Mouse (Mus musculus) kidney, adult 2 months (tissue): ENCODE data around the gene Zfp30. TPM values are rescaled to one million over a fixed set of nuclear protein-coding genes. Genes with fewer than 3 reads are reported as not detected.

Source experiments
- DNase-seq: peaks from one replicate; pipeline ENCODE4 v3.0.0; 2021
- H3K27ac ChIP-seq: fragments of 200-500 bp; 2 replicates; pipeline ENCODE4 v1.5.1; 2012; ENCODE audit warnings: low read depth, low read length, control low read depth, inconsistent platforms; ENCODE audit not compliant: insufficient read depth
- H3K27me3 ChIP-seq: fragments of 200-500 bp; replicated peaks from 2 replicates; pipeline ENCODE4 v1.6.1; 2012; ENCODE audit warnings: mild to moderate bottlenecking, moderate library complexity, low read length, inconsistent platforms; ENCODE audit not compliant: control insufficient read depth, insufficient read depth
- H3K36me3 ChIP-seq: fragments of 200-500 bp; 2 replicates; pipeline ENCODE4 v1.6.1; 2012; ENCODE audit warnings: mild to moderate bottlenecking, moderate library complexity, low read length, inconsistent platforms; ENCODE audit not compliant: control insufficient read depth, insufficient read depth
- H3K4me1 ChIP-seq: fragments of 200-500 bp; 2 replicates; pipeline ENCODE4 v1.6.1; 2011; ENCODE audit warnings: low read length; ENCODE audit not compliant: control insufficient read depth, insufficient read depth
- H3K4me3 ChIP-seq: fragments of 200-500 bp; 2 replicates; pipeline ENCODE4 v1.5.1; 2011; ENCODE audit warnings: mild to moderate bottlenecking, low read depth, low read length, control low read depth; ENCODE audit not compliant: insufficient read depth
- CTCF ChIP-seq: fragments of 200-500 bp; conservative IDR thresholded peaks from 2 replicates; pipeline ENCODE4 v1.5.1; 2011; ENCODE audit warnings: low read depth, mild to moderate bottlenecking, control low read depth, low read length, moderate library complexity, mixed read lengths; ENCODE audit not compliant: insufficient read depth, insufficient read length
- POLR2A ChIP-seq: fragments of 200-500 bp; IDR thresholded peaks from one replicate; pipeline ENCODE4 v1.6.1; 2011; ENCODE audit warnings: low read depth, low read length, control low read depth
- WGBS: fragments of 180-500 bp; shearing (Covaris S2); methylation state at CpG from one replicate; pipeline ENCODE4 v1.1.7; 2018; 5-methylcytosine and 5-hydroxymethylcytosine counted together
- polyA plus RNA-seq: library from polyadenylated mRNA; depleted of rRNA; stranded (reverse); fragments of >200 nt; gene quantifications from 2 replicates; pipeline ENCODE4 v1.2.3, GENCODE M21; 2012

Gene Zfp30
- polyA plus RNA-seq, 1 experiment = 3.6 TPM

- TF ChIP-seq CTCF (no peak), POLR2A (no peak)
- Histone ChIP-seq H3K27me3 (no peaks in the 10 kb centered on the region), H3K27ac (peak overlapping the region; percentile 88; the same call in 1 of the 2 replicates), H3K36me3 (peaks cover 13% of the 10 kb centered on the region), H3K4me1 (peaks cover 22% of the 10 kb centered on the region; the same call in 1 of the 2 replicates), H3K4me3 (no peak overlapping the region)
- WGBS = 66% methylated on average over 7 of the region's 7 CpGs
- DNase-seq = no peak
Measured at GRCm38 (mm10) chr7:29773503-29773902, 10.3 kb upstream of the Zfp30 start.

- Histone ChIP-seq H3K4me3 (no peak overlapping the region), H3K36me3 (peaks cover 13% of the 10 kb centered on the region), H3K4me1 (peaks cover 19% of the 10 kb centered on the region; the same call in 1 of the 2 replicates), H3K27me3 (no peaks in the 10 kb centered on the region), H3K27ac (peak overlapping the region; percentile 88)
- DNase-seq = peak; percentile 59
- 49% methylated on average over 3 of the region's 3 CpGs for whole genome bisulfite sequencing
- TF ChIP-seq CTCF (no peak), POLR2A (no peak)
Measured at GRCm38 (mm10) chr7:29774371-29774770, 9.4 kb upstream of the Zfp30 start.

- DNase-seq = no peak
- Histone ChIP-seq H3K36me3 (peaks cover 13% of the 10 kb centered on the region), H3K4me1 (peaks cover 10% of the 10 kb centered on the region; the same call in 1 of the 2 replicates), H3K27ac (no peak overlapping the region), H3K4me3 (no peak overlapping the region), H3K27me3 (no peaks in the 10 kb centered on the region)
- 96% methylated on average over 19 of the region's 19 CpGs for WGBS
- TF ChIP-seq CTCF = no peak
- no peak for TF ChIP-seq POLR2A
Measured at GRCm38 (mm10) chr7:29776568-29776967, 7.2 kb upstream of the Zfp30 start.

- H3K27me3 ChIP-seq = no peaks in the 10 kb centered on the region
- peaks cover 13% of the 10 kb centered on the region for H3K36me3 ChIP-seq
- no peak overlapping the region for H3K27ac ChIP-seq
- 82% methylated on average over 10 of the region's 10 CpGs for WGBS
- H3K4me3 ChIP-seq = no peak overlapping the region
- peaks cover 10% of the 10 kb centered on the region; the same call in 1 of the 2 replicates for H3K4me1 ChIP-seq
- no peak for DNase-seq
- TF ChIP-seq POLR2A = no peak
- TF ChIP-seq CTCF = no peak
Measured at GRCm38 (mm10) chr7:29777372-29777771, 6.4 kb upstream of the Zfp30 start.

- WGBS = 51% methylated on average over 8 of the region's 8 CpGs
- H3K27me3 ChIP-seq = no peaks in the 10 kb centered on the region
- DNase-seq = no peak
- peaks cover 5% of the 10 kb centered on the region; the same call in 1 of the 2 replicates for H3K4me1 ChIP-seq
- peak overlapping the region; percentile 41 for H3K4me3 ChIP-seq
- H3K36me3 ChIP-seq = peaks cover under 1% of the 10 kb centered on the region
- no peak overlapping the region for H3K27ac ChIP-seq
- TF ChIP-seq POLR2A = no peak
- no peak for TF ChIP-seq CTCF
Measured at GRCm38 (mm10) chr7:29785023-29785422, 1.2 kb downstream of the Zfp30 start.

- no peak for DNase-seq
- Histone ChIP-seq H3K4me3 (peak overlapping the region; percentile 41), H3K4me1 (peaks cover 5% of the 10 kb centered on the region; the same call in 1 of the 2 replicates), H3K27ac (no peak overlapping the region), H3K27me3 (no peaks in the 10 kb centered on the region), H3K36me3 (peaks cover 1% of the 10 kb centered on the region)
- TF ChIP-seq CTCF = no peak
- WGBS = 67% methylated on average over 5 of the region's 5 CpGs
Measured at GRCm38 (mm10) chr7:29785888-29786287, 2.1 kb downstream of the Zfp30 start.

GRCm38 (mm10) chr7:29792906-29793305 is 9.1 kb downstream of the Zfp30 start:
- no peak overlapping the region for H3K27ac ChIP-seq
- 65% methylated on average over 27 of the region's 27 CpGs for WGBS
- H3K4me1 ChIP-seq = no peaks in the 10 kb centered on the region
- H3K36me3 ChIP-seq = peaks cover 6% of the 10 kb centered on the region
- DNase-seq = no peak
- no peak overlapping the region for H3K4me3 ChIP-seq
- TF ChIP-seq CTCF (no peak), POLR2A (no peak)
- no peaks in the 10 kb centered on the region for H3K27me3 ChIP-seq

GRCm38 (mm10) chr7:29807046-29807445 is 23.2 kb downstream of the Zfp30 start:
- no peak overlapping the region for H3K27ac ChIP-seq
- no peaks in the 10 kb centered on the region for H3K4me1 ChIP-seq
- TF ChIP-seq CTCF = no peak
- TF ChIP-seq POLR2A = no peak
- H3K4me3 ChIP-seq = no peak overlapping the region
- no peak for DNase-seq
- no peaks in the 10 kb centered on the region for H3K36me3 ChIP-seq
- WGBS = 77% methylated on average over 5 of the region's 5 CpGs
- H3K27me3 ChIP-seq = no peaks in the 10 kb centered on the region
